Comparison of ENCODE assay signal across 8 mouse cellular contexts in genomic region chr15:78320825-78321496, GRCm38 (mm10). TPM values are rescaled to one million over a fixed set of nuclear protein-coding genes. Genes with fewer than 3 reads are reported as not detected.
DNase-seq lines count a peak whose midpoint lies in the region; ATAC-seq and TF ChIP-seq lines count a peak whose summit lies in the region.

No protein-coding gene starts in this region.

- peak; percentile 76 to 77 for DNase-seq in adrenal gland, adult 18-20 months (ENCODE audit: low spot score in 2 of 2)
- peak; percentile 63 for DNase-seq in embryo, embryonic 9.5 days (ENCODE audit: extremely low spot score)
- DNase-seq in kidney, postnatal 25 days: peak; percentile 76 to 81
- peak in 2 of 3 experiments; percentile 28 to 35 for DNase-seq in liver, embryonic 14.5 days (ENCODE audit: low read depth in 3 of 3, low spot score in 3 of 3)
- DNase-seq in ovary, adult 18-20 months (ENCODE audit: low spot score): peak; percentile 36
- DNase-seq in thymus, postnatal 0 days (ENCODE audit: low spot score): peak; percentile 65

- H3K9me3 ChIP-seq in heart, embryonic 12.5 days (replicated peaks): no peaks in the 10 kb centered on the region
- H3K9me3 ChIP-seq in liver, embryonic 14.5 days (ENCODE audit: control insufficient read depth, low read length): no peaks in the 10 kb centered on the region

- H3K4me1 ChIP-seq in heart, embryonic 12.5 days (replicated peaks): peaks cover 11% of the 10 kb centered on the region
- H3K4me1 ChIP-seq in liver, embryonic 14.5 days (replicated peaks; ENCODE audit: control insufficient read depth in 2 of 2, insufficient read depth in 2 of 2, low read length in 1 of 2): peaks cover 0 to 15% of the 10 kb centered on the region in 2 experiments; a peak in 3 of 4 replicates

- H3K9ac ChIP-seq in heart, embryonic 12.5 days: no peak overlapping the region
- no peak overlapping the region for H3K9ac ChIP-seq in liver, embryonic 14.5 days (replicated peaks)

- 10% methylated on average over 5 of the region's 5 CpGs for WGBS in heart, embryonic 12.5 days
- WGBS in liver, embryonic 14.5 days (ENCODE audit: insufficient replicate concordance): 9% methylated on average over 5 of the region's 5 CpGs

- H3ac ChIP-seq in C2C12 (ENCODE audit: control insufficient read depth, insufficient read length, low read depth): no peak overlapping the region

- TF ChIP-seq CTCF in C2C12 (IDR thresholded peaks at IDR 0.05; ENCODE audit: control insufficient read depth, insufficient read depth, insufficient read length): peak; percentile 68
- peak; percentile 89 for TF ChIP-seq CTCF in liver, embryonic 14.5 days (IDR thresholded peaks at IDR 0.05; ENCODE audit: low read depth)

- H3K79me3 ChIP-seq in C2C12 (ENCODE audit: low read depth): no peaks in the 10 kb centered on the region

- ATAC-seq in heart, embryonic 12.5 days (ENCODE audit: insufficient number of reproducible peaks, low FRiP score): peak; percentile 80
- ATAC-seq in liver, embryonic 14.5 days (ENCODE audit: insufficient read depth): peak; percentile 50; the same call in 1 of the 2 replicates

- no peak overlapping the region for H3K4me2 ChIP-seq in heart, embryonic 12.5 days
- H3K4me2 ChIP-seq in liver, embryonic 14.5 days (ENCODE audit: low read depth): no peak overlapping the region

- peaks cover 1% of the 10 kb centered on the region for H3K27me3 ChIP-seq in C2C12 (ENCODE audit: control insufficient read depth, insufficient read depth, insufficient read length)
- no peaks in the 10 kb centered on the region for H3K27me3 ChIP-seq in heart, embryonic 12.5 days (replicated peaks)
- no peaks in the 10 kb centered on the region for H3K27me3 ChIP-seq in liver, embryonic 14.5 days (ENCODE audit: control insufficient read depth, insufficient read depth, low read length)

- H3K4me3 ChIP-seq in C2C12 (ENCODE audit: insufficient read depth, poor library complexity, severe bottlenecking): no peak overlapping the region
- no peak overlapping the region for H3K4me3 ChIP-seq in heart, embryonic 12.5 days
- H3K4me3 ChIP-seq in liver, embryonic 14.5 days (ENCODE audit: insufficient read depth in 1 of 2, low read depth in 2 of 2, low read length in 2 of 2): no peak overlapping the region

- H3K36me3 ChIP-seq in C2C12 (ENCODE audit: control insufficient read depth, insufficient read depth): no peaks in the 10 kb centered on the region
- H3K36me3 ChIP-seq in heart, embryonic 12.5 days: no peaks in the 10 kb centered on the region
- no peaks in the 10 kb centered on the region for H3K36me3 ChIP-seq in liver, embryonic 14.5 days (replicated peaks; ENCODE audit: control insufficient read depth, insufficient read depth, low read depth)

- H3K79me2 ChIP-seq in C2C12 (ENCODE audit: control insufficient read depth, insufficient read depth): no peaks in the 10 kb centered on the region

- H3K27ac ChIP-seq in heart, embryonic 12.5 days (ENCODE audit: poor library complexity, severe bottlenecking): no peak overlapping the region
- H3K27ac ChIP-seq in liver, embryonic 14.5 days: no peak overlapping the region

- no peak for TF ChIP-seq EP300 in liver, embryonic 14.5 days (IDR thresholded peaks at IDR 0.05; ENCODE audit: low read depth)

TF ChIP-seq in C2C12, 6 proteins besides CTCF, POLR2A, EP300 and RAD21:
- TF ChIP-seq USF1 (IDR thresholded peaks at IDR 0.05; ENCODE audit: low read depth) (no peak), MAX (IDR thresholded peaks at IDR 0.05) (no peak), MYOG (IDR thresholded peaks at IDR 0.05; ENCODE audit: control insufficient read depth, extremely low read depth, insufficient read length) (no peak), FOSL1 (IDR thresholded peaks at IDR 0.05; ENCODE audit: insufficient read depth, low read length, poor library complexity, severe bottlenecking) (no peak), MYOD1 (IDR thresholded peaks at IDR 0.05; ENCODE audit: control insufficient read depth, insufficient read length, low read depth) (no peak), CEBPB (IDR thresholded peaks at IDR 0.05; ENCODE audit: low read depth) (no peak)

RNA-seq across cellular contexts. Expression of gene Csf2rb, which starts 4.6 kb away (rescaled TPM):
- 0.23 TPM for polyA plus RNA-seq in C2C12 (2012; fragmentation: generic; extraction: Trizol)
- total RNA-seq in adrenal gland, adult 18-20 months (2021): 1 to 10 TPM; 5.6 to 8.4 TPM
- 2.4 and 3.1 TPM in 2 replicates for polyA plus RNA-seq in heart, embryonic 12.5 days (2016; fragmentation: Nextera tagmentation; extraction: Ambion mirVana)
- polyA plus RNA-seq in liver, embryonic 14.5 days (2012; rRNA removed): 4.3 and 4.5 TPM in 2 replicates
- polyA plus RNA-seq in liver, embryonic 14.5 days (2014; fragmentation: Nextera tagmentation; extraction: Ambion mirVana): 5.0 and 5.9 TPM in 2 replicates
- 5.1 and 5.5 TPM in 2 replicates for polyA plus RNA-seq in thymus, postnatal 0 days (2015; fragmentation: Nextera tagmentation; extraction: Ambion mirVana)

RNA-seq across cellular contexts. Expression of gene Csf2rb2, which starts 15.4 kb away (rescaled TPM):
- 0.08 TPM for polyA plus RNA-seq in C2C12 (2012; fragmentation: generic; extraction: Trizol)
- total RNA-seq in adrenal gland, adult 18-20 months (2021): 1 to 10 TPM in 1 of 2 experiments, under 1 TPM in 1; 0.73 to 1.5 TPM
- 0.48 and 0.51 TPM in 2 replicates for polyA plus RNA-seq in heart, embryonic 12.5 days (2016; fragmentation: Nextera tagmentation; extraction: Ambion mirVana)
- polyA plus RNA-seq in liver, embryonic 14.5 days (2012; rRNA removed): 1.6 and 1.9 TPM in 2 replicates
- polyA plus RNA-seq in liver, embryonic 14.5 days (2014; fragmentation: Nextera tagmentation; extraction: Ambion mirVana): 1.1 and 1.2 TPM in 2 replicates
- 1.2 and 1.3 TPM in 2 replicates for polyA plus RNA-seq in thymus, postnatal 0 days (2015; fragmentation: Nextera tagmentation; extraction: Ambion mirVana)
